ENCODE assay signal across 18 mouse cellular contexts in the genomic region with DNA sequence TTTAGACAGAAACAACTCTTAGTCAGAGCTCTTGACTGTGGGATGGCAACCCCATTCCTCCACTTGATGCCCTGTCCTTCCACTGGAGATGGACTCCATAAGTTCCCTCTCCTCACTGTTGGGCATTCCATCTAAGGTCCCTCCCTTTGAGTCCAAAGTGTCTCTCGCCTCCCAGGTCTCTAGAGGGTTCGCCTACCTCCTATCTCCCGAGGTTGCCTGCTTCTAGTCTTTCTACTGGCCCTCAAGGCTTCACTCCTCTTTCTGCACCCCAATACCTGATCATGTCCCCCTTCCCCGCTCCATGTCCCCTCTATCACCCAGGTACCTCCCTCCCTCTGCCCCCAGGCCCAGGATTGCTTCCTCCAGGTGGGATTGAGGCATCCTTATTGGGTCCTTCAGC.
DNase-seq lines count a peak whose midpoint lies in the region; ATAC-seq lines count a peak whose summit lies in the region.
"Had no signal": no experiment of that assay in that cellular context is flagged by ENCODE, and none has a peak within 500 bp of the region (broad histone marks: within the 10 kb centered on the region; RNA-seq: fewer than 3 reads in every experiment).

No protein-coding gene starts in this region.

- WGBS in heart, embryonic 10.5 days = 72% methylated on average over 4 of the region's 4 CpGs
- 79% methylated on average over 4 of the region's 4 CpGs for WGBS in heart, embryonic 12.5 days

- H3K36me3 ChIP-seq in heart, embryonic 10.5 days = no peaks in the 10 kb centered on the region
- no peaks in the 10 kb centered on the region for H3K36me3 ChIP-seq in heart, embryonic 12.5 days
- H3K36me3 ChIP-seq: G1E had no signal

- no peak overlapping the region for H3K4me2 ChIP-seq in heart, embryonic 12.5 days

- no peaks in the 10 kb centered on the region for H3K4me1 ChIP-seq in heart, embryonic 10.5 days
- H3K4me1 ChIP-seq in heart, embryonic 12.5 days (replicated peaks) = no peaks in the 10 kb centered on the region

- no peak for ATAC-seq in heart, embryonic 12.5 days (ENCODE audit: insufficient number of reproducible peaks, low FRiP score)
- ATAC-seq: activated CD4-positive, CD25-positive, alpha-beta regulatory T cell, adult 4 months; CD4-positive, CD25-positive, alpha-beta regulatory T cell, adult 4 months; Patski had no signal

- H3K27ac ChIP-seq in heart, embryonic 10.5 days = no peak overlapping the region
- H3K27ac ChIP-seq in heart, embryonic 12.5 days (ENCODE audit: poor library complexity, severe bottlenecking) = no peak overlapping the region

- peak; percentile 76 for DNase-seq in heart, adult 11 months
- DNase-seq in heart, adult 8-10 months (ENCODE audit: low spot score) = no peak
- DNase-seq in heart, embryonic 10.5 days (ENCODE audit: low spot score) = peak; percentile 62
- DNase-seq: adrenal gland, adult 2 months; adrenal gland, adult 8-10 months; adrenal gland, postnatal 10 days; adrenal gland, postnatal 14 days; adrenal gland, postnatal 25 days; adrenal gland, postnatal 36 days; B cell, adult 2 months; cerebellum, adult 11 months; cerebellum, adult 11-12 months; cerebellum, adult 18-20 months had no signal

- no peak overlapping the region for H3K4me3 ChIP-seq in heart, embryonic 10.5 days
- H3K4me3 ChIP-seq in heart, embryonic 12.5 days = no peak overlapping the region

- H3K27me3 ChIP-seq in heart, embryonic 10.5 days (ENCODE audit: insufficient read depth, poor library complexity, severe bottlenecking) = peaks cover 7% of the 10 kb centered on the region; the same call in 1 of the 2 replicates
- peaks cover 5% of the 10 kb centered on the region; the same call in 1 of the 2 replicates for H3K27me3 ChIP-seq in heart, embryonic 12.5 days (replicated peaks)
- H3K27me3 ChIP-seq: Patski had no signal

- H3K9me3 ChIP-seq in heart, embryonic 10.5 days = no peaks in the 10 kb centered on the region
- no peaks in the 10 kb centered on the region for H3K9me3 ChIP-seq in heart, embryonic 12.5 days (replicated peaks)

- H3K9ac ChIP-seq in heart, embryonic 12.5 days = no peak overlapping the region
